Mouse (Mus musculus): ENCODE measurements around the gene Dnah11. TPM values are rescaled to one million over a fixed set of nuclear protein-coding genes. Genes with fewer than 3 reads are reported as not detected.

Gene Dnah11
- polyA plus RNA-seq, 1 experiment = not detected

- Histone ChIP-seq H3K27ac (ENCODE audit: insufficient read depth, low read depth, low read length) (no peak overlapping the region), H3K4me3 (ENCODE audit: insufficient read depth, low read depth, low read length) (no peak overlapping the region), H3K4me1 (ENCODE audit: control insufficient read depth, insufficient read depth, low read length) (no peaks in the 10 kb centered on the region)
- 69% methylated on average over 2 of the region's 2 CpGs for WGBS
- TF ChIP-seq POLR2A (IDR thresholded peaks at IDR 0.05; ENCODE audit: insufficient read depth, low read depth, low read length) (no peak), CTCF (IDR thresholded peaks at IDR 0.05; ENCODE audit: insufficient read depth, low read depth, low read length) (no peak)
Observed at GRCm38 (mm10) chr12:117962698-117963097, 236.1 kb downstream of the Dnah11 start.

DNA sequence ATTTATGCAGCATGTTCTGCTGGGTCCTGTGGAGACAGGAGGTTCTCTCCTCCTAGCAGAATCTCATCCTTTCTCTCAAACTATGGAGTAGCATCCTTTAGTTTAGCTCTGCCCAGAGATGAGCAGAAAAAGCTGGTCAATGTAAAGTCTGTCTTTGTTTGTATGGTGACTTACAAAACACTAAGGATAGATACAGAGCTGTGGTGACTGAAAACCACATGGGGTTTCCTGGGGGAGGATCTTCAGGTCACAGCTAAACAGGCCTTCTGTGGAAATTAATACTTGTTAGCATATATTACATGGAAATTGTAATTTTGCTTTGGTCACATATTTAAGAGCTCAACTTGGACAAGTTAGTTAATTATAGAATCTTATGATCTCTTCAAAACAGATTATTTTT is 239.6 kb downstream of the Dnah11 start:
- Histone ChIP-seq H3K27ac (ENCODE audit: insufficient read depth, low read depth, low read length) (no peak overlapping the region), H3K4me1 (ENCODE audit: control insufficient read depth, insufficient read depth, low read length) (no peaks in the 10 kb centered on the region), H3K4me3 (ENCODE audit: insufficient read depth, low read depth, low read length) (no peak overlapping the region)
- TF ChIP-seq CTCF (IDR thresholded peaks at IDR 0.05; ENCODE audit: insufficient read depth, low read depth, low read length) (no peak), POLR2A (IDR thresholded peaks at IDR 0.05; ENCODE audit: insufficient read depth, low read depth, low read length) (no peak)

DNA sequence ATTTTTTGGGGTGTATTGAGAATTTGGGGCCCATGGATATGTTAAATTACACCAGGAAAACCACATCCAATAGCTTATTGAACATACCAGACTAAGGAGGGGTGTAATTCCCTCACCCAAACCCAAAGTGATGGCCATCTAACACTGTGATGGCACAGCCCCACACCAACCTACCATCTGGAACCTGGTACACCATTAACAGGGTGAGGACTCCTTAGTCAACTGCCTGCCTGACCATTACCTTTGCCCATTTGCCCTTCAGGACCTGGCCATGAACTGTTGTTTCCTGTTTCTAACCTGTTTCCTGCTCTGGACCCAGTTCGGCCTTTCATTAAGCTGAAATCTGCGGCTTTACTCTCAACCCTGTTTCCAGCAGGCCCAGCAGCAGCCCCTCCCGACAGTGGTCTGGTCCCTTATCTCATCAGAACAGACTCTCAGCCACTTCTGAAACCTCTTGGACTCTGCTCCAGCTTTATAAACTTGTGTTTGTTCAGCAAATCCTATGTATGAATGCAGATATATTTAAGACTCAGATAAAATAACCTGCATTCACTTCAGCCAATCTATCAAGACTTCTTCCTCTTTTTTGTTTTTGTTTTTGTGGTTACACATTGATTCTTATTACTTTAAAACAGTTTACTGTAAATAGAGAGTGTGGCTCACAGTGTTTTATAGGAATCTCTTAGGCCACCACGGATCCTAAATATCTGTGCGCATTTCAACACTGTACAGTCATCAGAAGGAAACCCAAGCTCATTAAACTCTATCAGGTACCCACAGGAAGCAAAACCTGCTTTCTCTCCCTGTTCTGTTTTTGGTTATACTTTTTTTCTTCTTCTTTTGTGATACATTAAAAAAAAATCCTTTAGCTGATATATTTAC is 251.8 kb downstream of the Dnah11 start:
- Histone ChIP-seq H3K4me3 (ENCODE audit: insufficient read depth, low read depth, low read length) (no peak overlapping the region), H3K27ac (ENCODE audit: insufficient read depth, low read depth, low read length) (no peak overlapping the region), H3K4me1 (ENCODE audit: control insufficient read depth, insufficient read depth, low read length) (no peaks in the 10 kb centered on the region)
- TF ChIP-seq POLR2A (IDR thresholded peaks at IDR 0.05; ENCODE audit: insufficient read depth, low read depth, low read length) = no peak
- TF ChIP-seq CTCF (IDR thresholded peaks at IDR 0.05; ENCODE audit: insufficient read depth, low read depth, low read length) = no peak
- WGBS = 83% methylated on average over 5 of the region's 5 CpGs

DNA sequence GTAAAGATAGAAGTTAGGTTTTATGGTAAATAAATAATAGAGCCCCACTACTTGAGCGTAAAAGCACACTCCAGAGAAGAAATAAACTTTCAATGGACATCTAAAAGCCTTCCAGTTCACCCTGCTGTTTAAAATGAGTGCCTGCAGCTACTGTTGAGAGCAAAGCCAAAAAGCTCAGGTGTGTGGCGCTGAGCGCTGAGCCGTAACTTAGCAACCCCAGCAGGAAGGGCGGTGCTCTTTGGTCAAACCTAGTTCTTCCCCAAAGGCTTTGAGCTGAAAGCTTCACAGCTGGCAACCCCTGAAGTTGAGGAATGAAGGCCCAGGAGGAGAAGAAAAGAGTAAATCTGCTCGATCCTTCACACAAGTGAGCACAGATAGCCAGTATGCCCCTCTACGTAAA is 256.9 kb downstream of the Dnah11 start:
- TF ChIP-seq POLR2A (IDR thresholded peaks at IDR 0.05; ENCODE audit: insufficient read depth, low read depth, low read length) (no peak), CTCF (IDR thresholded peaks at IDR 0.05; ENCODE audit: insufficient read depth, low read depth, low read length) (no peak)
- no peaks in the 10 kb centered on the region for H3K4me1 ChIP-seq (ENCODE audit: control insufficient read depth, insufficient read depth, low read length)
- no peak overlapping the region for H3K27ac ChIP-seq (ENCODE audit: insufficient read depth, low read depth, low read length)
- WGBS = 73% methylated on average over 7 of the region's 7 CpGs
- no peak overlapping the region for H3K4me3 ChIP-seq (ENCODE audit: insufficient read depth, low read depth, low read length)

DNA sequence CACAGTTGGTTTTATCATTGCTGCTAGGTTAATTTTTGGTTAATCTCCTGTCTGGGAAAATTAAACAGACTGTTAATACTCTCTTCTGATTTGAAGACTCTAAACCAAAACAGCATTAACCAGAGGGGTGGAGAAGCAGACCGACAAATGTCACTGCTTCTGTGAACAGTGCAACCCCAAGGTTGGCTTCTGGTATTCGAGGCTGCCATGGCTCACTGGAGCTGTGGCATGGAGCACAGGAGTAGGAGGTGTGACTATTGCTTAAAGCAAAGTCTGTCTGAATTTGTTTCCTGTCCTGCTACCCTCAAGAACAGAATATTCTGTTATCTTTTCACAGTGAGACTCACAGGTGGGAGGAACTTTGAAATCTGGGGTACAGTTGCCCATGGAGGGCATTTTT is 260.6 kb downstream of the Dnah11 start:
- TF ChIP-seq CTCF (IDR thresholded peaks at IDR 0.05; ENCODE audit: insufficient read depth, low read depth, low read length) (no peak), POLR2A (IDR thresholded peaks at IDR 0.05; ENCODE audit: insufficient read depth, low read depth, low read length) (no peak)

DNA sequence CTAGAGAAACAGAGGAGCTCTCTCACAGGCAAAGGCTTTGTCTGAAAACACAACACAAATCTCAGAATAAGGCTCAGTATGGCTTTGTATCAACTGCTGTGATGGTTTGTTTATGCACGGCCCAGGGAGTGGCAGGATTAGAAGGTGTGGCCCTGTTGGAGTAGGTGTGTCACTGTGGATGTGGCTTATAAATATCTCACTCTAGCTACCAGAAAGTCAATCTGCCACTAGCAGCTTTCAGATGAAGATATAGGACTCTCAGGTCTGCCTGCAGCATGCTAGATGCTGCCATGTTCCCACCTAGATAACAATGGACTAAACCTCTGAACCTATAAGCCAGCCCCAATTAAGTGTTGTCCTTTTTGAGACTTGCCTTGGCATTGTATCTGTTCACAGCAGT is 266.8 kb downstream of the Dnah11 start:
- no peak for TF ChIP-seq CTCF (IDR thresholded peaks at IDR 0.05; ENCODE audit: insufficient read depth, low read depth, low read length)
- TF ChIP-seq POLR2A (IDR thresholded peaks at IDR 0.05; ENCODE audit: insufficient read depth, low read depth, low read length) = no peak
- Histone ChIP-seq H3K4me3 (ENCODE audit: insufficient read depth, low read depth, low read length) (no peak overlapping the region), H3K4me1 (ENCODE audit: control insufficient read depth, insufficient read depth, low read length) (no peaks in the 10 kb centered on the region), H3K27ac (ENCODE audit: insufficient read depth, low read depth, low read length) (no peak overlapping the region)
- 73% methylated on average over 1 of the region's 1 CpGs for WGBS

More for the DNA sequence above, 260.6 kb downstream of the Dnah11 start:
- H3K4me3 ChIP-seq (ENCODE audit: insufficient read depth, low read depth, low read length) = no peak overlapping the region
- WGBS = 67% methylated on average over 2 of the region's 2 CpGs
- no peak overlapping the region for H3K27ac ChIP-seq (ENCODE audit: insufficient read depth, low read depth, low read length)
- H3K4me1 ChIP-seq (ENCODE audit: control insufficient read depth, insufficient read depth, low read length) = no peaks in the 10 kb centered on the region

DNA sequence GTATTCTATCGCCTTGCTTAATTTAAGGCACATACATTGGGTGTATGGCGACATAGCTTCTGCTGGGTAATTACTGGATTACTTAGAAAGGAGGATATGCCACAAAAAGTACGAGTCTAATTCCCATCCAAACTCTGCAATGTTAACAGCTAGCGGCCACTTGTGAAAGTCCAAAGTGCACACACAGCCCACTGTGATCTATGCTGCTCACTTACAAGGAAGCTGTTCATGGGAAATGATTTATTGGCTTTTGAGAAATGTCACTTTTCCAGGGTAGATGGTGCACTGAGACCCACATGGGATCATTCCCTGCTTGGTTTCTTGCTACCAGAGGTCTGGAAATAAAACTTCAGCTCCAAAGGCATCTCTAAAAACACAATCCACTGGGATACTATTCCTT is 269.1 kb downstream of the Dnah11 start:
- no peak for TF ChIP-seq CTCF (IDR thresholded peaks at IDR 0.05; ENCODE audit: insufficient read depth, low read depth, low read length)
- no peak for TF ChIP-seq POLR2A (IDR thresholded peaks at IDR 0.05; ENCODE audit: insufficient read depth, low read depth, low read length)
- Histone ChIP-seq H3K4me1 (ENCODE audit: control insufficient read depth, insufficient read depth, low read length) (no peaks in the 10 kb centered on the region), H3K27ac (ENCODE audit: insufficient read depth, low read depth, low read length) (no peak overlapping the region), H3K4me3 (ENCODE audit: insufficient read depth, low read depth, low read length) (no peak overlapping the region)
- WGBS = 59% methylated on average over 4 of the region's 4 CpGs

GRCm38 (mm10) chr12:117915826-117916588 is 282.8 kb downstream of the Dnah11 start:
- H3K27ac ChIP-seq (ENCODE audit: insufficient read depth, low read depth, low read length) = no peak overlapping the region
- no peak for TF ChIP-seq CTCF (IDR thresholded peaks at IDR 0.05; ENCODE audit: insufficient read depth, low read depth, low read length)
- TF ChIP-seq POLR2A (IDR thresholded peaks at IDR 0.05; ENCODE audit: insufficient read depth, low read depth, low read length) = no peak
- WGBS = 43% methylated on average over 10 of the region's 10 CpGs
- no peaks in the 10 kb centered on the region for H3K4me1 ChIP-seq (ENCODE audit: control insufficient read depth, insufficient read depth, low read length)
- no peak overlapping the region for H3K4me3 ChIP-seq (ENCODE audit: insufficient read depth, low read depth, low read length)

GRCm38 (mm10) chr12:117914613-117915245 is 284.1 kb downstream of the Dnah11 start:
- 61% methylated on average over 10 of the region's 10 CpGs for WGBS
- no peaks in the 10 kb centered on the region for H3K4me1 ChIP-seq (ENCODE audit: control insufficient read depth, insufficient read depth, low read length)
- H3K27ac ChIP-seq (ENCODE audit: insufficient read depth, low read depth, low read length) = no peak overlapping the region
- no peak overlapping the region for H3K4me3 ChIP-seq (ENCODE audit: insufficient read depth, low read depth, low read length)
- TF ChIP-seq POLR2A (IDR thresholded peaks at IDR 0.05; ENCODE audit: insufficient read depth, low read depth, low read length) (no peak), CTCF (IDR thresholded peaks at IDR 0.05; ENCODE audit: insufficient read depth, low read depth, low read length) (no peak)

Data from olfactory bulb, adult 2 months (tissue).